Mouse (Mus musculus) mature B cell (primary cell): ENCODE data around the gene Gfi1.

Experiments used
- in situ Hi-C: fragments of 300-500 bp; cut with MboI; formaldehyde crosslinking; loops from 2 replicates; pipeline ENCODE4 v1.14.3; 2019

Gfi1 gene

DNA sequence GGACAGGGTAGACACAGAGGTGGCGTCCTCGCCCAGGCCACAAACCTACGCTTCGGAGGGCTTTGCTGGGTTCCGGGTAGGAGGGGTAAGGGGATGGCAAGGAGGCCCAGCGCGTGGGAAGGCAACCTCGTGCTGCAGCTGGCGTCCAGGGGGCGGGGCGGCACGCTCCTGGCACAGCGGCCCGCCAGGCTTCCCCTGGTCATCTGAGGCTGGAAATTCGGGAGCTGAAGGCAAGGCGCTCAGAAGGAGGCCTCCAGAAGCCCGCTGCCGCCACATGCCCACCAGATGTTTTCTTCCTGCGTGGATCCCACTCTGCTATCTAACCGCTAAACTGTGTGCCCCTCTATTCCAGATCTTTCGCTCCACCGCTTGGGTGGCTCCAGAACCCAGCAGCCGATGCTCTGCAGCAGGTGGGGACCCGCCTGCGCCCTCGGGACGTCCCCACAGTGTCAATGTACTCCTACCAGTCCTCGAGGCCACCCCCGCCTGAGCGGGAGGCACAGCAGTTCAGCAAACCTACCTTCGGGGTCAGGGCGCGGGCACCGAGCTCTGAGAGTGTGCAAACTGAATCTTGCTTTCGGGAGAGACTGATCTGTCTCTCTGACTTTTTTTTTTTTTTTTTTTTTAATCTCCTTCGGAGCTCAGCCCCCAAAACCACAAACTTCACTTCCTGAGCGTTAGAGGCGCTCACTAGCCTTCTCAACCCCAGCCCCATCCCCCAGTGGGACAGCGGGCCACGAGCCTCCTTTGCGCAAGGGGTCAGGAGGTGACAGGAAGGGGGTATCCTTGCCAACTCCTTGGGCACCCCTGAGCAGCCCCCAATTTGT, at the start of gene Gfi1:
Gfi1 (minus strand) TSS at position 602 of the 827 bp plus-strand sequence.
- in situ Hi-C loops: no loop called here

DNA sequence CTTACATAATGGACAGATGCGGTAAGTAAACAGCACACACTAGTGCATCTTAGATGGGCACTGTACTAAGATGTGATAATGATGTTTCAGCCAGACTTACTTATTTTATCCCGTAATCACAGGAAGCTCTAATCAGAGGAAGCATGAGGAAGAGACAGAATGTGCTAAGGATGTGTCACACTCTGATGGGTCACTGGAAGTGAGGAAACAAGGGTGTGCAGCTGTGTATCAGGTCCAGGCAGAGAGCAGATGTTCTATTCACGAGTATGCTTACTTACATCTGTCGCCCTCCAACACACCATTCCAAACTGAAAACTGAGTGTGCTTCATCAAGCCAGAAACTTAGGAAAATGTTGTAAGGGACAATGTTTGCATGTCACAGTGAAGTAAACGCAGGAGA, 46.2 kb upstream of the Gfi1 start:
- in situ Hi-C loops: no loop called here

DNA sequence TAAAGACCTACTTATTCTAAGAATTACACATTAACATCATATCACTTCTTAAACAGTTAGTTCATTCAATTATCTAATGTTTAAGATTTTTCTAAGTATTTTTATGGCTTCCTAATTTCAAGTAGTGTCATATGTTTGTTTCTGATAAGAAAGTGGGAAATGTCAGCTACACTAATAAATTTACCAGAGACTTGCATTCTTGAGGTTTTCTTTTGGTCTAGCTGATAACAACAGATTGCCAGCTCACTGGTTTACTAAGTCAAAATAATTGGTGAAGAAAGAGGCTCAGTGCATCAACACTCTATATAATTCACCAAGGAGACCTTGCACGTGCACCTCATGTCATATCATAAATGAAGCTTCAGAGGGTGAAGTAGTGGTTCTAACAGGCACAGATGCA, 42.4 kb upstream of the Gfi1 start:
- in situ Hi-C loops: no loop called here

DNA sequence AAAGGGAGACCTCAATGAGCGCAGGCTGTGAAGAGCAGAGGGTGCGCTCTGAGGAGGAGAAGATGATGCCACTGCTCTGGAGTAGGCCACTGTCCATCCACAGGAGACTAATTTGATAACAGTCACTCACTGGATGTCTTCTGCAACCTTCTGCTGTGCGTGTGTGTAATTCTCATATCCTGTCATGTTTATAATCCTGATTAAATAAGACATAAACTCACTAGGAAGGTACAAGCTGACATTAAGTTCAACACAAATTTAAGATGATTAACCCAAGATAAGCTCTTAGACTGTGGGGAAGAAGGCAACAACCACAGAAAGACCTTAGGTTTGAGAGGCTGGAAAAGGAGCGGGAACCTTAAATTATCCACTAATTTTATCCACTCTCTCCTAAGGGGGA, 40.1 kb upstream of the Gfi1 start:
- in situ Hi-C loops: no loop called here

DNA sequence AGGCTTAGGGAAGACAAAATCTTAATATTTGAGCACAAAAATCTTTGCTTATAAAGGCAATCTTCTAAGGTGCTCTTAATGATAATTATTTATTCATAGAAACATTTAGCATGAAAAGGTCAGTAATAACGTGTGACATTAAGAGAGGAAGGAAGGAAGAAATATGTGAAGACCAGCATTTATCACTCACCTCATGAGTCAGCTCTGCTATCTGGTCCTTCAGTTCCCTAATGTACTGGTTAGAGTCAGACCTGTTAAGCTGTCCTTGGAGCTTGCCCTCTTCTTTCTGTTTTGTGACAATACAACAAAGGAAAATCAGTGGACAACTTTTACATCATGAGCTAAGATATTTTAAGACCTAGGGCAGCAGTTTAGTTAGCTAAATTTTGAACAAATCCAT, 38.6 kb upstream of the Gfi1 start:
- in situ Hi-C loops: no loop called here

DNA sequence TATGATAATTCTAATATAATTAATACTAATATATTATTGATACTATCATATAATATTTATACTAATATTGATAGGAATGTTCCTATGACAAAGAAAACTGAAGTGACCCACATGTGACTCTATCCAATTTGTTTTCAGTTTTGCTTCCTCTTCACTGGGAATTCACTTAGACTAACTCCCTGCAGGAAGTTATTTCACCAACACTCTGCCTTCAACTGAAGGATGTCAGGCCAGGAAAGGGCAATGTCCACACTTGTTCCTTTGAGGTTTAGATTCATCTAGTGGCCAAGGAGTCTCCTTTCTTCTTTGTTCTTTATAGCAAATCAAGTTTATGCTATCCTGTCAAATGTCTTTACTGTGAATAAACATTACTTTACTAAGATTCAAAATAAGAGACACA, 37.8 kb upstream of the Gfi1 start:
- in situ Hi-C loops: no loop called here

DNA sequence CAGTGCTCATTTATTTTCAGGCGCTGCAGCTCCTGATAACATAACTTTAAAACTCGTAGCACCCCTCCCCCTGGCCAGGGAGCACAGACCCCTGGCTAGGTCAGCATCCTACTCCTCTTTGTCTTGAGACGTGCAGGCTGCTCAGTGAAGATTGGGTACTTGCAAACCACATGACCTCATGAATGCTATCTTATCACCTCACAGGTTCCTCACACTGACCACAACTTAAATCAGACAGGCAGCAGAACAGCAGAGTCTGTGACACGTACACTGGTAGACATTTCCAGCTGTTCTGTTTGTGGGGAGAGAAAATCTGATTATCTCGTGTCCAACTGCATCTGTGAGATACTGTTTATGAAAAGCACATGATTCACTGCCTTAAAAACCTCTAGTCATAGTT, 33.3 kb upstream of the Gfi1 start:
- in situ Hi-C loops: no loop called here

DNA sequence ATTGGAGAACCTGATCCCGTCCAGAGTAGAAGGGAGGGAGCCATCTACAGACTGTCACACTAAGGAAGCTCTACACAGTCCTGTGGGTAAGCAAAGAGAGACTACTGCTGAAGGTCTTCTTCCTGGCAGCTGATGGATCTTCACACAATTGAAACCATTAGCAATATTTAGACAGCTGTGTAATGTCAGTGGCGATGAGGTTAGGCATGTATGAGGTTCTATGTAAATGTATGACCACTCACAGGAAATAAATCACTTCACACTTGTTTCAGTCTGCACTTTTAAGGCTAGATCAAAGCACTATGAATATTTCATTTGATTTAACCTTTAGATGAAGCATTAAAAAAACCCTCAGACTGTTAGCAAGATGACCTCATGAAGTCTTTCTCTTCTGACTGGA, 30.2 kb upstream of the Gfi1 start:
- in situ Hi-C loops: no loop called here

DNA sequence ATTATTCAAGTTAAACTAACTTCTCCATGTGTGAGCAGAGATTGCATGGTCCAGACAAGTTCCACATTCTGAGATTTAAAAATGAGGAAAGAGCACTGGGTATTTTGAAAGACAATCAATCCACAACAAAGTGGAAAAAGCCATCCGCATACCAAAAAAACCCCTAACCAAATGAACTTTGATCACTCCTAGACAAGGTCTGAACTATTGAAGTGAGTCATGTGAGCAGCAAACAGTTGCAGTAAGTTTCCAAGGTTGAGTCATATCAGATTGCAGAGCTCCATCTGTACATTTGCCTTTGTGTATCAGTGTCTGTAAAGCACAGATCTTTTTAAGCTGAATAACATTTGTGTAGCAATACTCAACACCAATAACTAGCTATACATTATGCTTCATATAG, 28.9 kb upstream of the Gfi1 start:
- in situ Hi-C loops: no loop called here

DNA sequence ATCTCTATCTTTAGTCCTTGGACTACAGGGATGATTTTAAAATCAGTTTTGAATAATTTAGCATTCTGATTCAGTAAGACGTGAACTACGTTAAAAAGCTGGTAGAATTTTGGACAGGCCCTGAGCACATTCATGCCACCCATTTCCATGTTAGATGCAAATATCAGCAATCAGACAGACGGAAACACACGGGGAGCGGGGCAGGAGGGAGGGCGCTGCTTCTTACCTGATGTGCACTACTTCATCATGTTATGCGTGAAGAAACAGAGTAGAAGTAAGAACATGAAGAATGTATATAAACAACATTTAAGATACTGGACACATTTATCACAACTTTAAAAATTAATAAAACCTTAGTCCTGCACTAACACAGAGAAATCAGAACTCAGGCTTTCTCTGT, 27.8 kb upstream of the Gfi1 start:
- in situ Hi-C loops: no loop called here

DNA sequence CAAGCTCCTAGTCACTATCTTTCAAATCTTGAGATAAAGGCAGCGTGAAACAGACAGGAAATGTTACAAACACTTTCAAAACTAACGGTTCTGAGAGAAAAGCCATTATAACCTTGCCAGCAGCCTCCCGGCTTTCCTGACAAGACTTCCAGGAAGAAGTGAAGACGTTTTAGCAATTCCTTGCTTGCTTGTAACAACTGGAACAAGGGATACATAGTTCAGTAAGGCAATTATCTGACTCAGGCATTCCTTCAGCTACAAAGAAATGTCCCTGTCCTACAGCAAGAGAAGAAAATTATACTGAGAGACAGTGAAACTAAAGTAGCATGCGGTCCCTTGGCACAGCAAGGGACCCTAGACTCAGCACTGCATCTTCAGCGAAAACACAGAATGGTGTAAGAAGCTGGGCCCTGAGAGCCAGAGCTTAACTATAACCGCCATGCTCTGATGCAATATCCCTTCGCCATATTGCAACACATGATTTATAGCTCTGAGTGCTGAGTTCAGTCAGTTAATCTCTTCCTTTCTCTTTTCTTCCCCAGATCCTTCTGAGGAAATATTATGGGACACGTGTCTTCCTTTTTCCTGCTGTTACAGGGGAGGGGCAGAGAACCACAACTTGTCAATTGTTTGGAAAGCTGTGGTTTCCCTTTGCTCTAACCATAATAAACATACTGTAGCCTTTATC, 23.5 kb upstream of the Gfi1 start:
- in situ Hi-C loops: no loop called here

DNA sequence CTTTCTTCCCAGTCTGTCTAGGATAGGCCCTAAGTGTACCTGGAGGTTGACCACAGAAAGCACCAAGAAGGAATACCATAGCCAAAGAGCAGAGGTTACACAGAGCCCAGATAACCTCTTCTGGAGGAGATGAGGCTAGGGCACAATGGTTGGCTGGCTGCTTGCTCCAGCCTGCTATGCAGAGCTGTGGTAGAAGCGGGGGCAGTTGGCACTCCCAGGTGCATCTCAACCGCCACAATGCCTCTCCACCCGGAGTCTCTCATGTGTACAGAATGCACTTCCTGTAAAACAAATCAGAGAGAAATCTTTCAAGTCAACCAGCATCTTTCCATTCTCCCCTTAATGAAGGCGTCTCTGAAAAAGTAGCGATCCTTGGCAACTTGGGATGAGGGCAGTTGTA, 13.2 kb upstream of the Gfi1 start:
- in situ Hi-C loops: no loop called here

DNA sequence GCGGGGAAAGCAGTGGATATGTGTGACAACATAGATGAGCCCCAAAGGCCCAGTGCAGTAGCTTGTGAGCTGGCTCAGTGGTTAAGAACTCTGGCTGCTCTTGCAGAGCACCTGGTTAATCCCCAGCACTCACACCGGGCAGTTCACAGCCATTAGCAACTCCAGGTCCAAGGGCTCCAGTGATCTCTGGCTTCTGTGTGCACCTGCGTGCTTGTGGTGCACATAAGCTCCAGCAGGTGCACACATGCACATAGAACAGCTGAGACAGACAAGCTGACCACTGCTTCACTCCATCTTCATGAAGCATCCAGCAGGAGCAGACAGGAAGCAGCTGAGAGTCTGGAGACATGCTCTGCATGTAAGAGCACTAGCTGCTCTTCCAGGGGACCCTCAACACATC, 12.5 kb upstream of the Gfi1 start:
- in situ Hi-C loops: no loop called here

DNA sequence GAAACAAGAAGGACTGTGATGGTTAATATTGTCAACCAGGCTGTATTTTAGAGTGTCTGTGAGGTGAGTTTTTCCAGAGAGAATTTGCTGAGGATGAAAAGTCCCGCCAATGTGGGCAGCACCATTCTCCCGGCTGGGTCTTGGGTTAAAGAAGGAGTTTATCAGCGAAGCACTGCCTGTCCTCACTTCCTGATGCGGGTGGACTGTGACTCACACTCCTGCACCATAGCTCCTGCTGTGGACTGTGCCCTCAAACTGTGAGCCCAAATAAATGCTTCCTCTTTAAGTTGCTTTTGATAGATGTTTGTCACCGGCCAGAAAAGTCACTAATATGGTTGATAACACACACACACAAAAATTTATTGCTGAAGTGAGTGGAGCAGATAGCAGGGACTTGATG, 10.3 kb upstream of the Gfi1 start:
- in situ Hi-C loops: no loop called here

DNA sequence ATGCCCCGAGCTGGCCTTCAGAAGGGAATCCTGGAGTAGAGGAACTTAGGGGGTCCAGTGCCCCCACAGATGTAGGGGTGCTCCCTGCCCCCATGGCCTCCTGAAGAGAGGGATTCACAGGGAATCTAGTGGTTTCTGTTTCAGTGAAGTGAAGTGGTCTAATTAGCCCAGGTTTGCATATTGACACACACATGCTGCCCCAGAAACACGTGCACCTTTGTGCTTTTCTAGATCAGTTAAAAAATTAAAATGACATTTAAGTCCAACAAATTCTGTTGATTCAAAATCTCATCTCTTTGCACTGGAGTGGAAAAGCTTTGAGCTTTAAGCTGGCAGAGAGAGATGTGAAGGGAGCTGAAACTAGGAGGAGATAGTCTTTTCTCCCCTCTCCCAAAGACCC, 6.0 kb upstream of the Gfi1 start:
- in situ Hi-C loops: no loop called here

DNA sequence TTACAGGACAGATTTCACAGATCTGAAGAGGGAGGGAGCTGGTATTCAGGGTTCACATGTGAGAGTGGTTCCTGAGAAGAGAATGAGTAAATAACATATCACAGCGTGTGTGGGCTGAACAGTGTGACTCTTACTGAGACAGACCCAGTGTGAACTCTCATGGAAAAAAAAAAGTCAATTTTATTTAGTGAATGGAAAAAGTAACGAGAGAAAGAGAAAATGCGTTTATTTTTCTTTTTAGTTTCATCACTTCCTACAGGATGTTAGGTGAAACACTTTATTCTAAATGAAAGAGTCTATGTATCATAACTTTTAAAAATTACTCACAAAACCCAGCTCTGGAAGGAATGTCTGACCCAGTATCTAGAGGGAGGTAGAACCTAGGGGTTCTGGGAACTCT, 5.6 kb upstream of the Gfi1 start:
- in situ Hi-C loops: no loop called here

DNA sequence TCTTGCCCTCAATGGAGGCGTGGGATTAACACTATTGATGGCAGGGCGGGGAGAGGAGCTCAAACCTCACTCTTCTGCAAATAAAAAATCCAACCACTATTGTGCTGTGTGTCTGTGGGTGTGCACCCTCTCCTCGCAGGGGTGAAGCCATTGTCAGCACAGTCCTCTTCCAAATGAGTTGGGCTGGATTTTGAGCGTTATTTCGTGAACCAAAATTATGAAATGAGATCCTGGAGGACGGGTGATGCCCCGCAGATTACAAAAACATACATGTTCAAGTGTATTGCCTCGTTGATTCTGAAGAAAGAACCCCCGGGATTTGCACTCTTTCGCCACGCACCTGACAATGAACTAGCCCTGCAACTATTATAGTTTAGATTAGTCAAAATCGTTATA, 1.2 kb upstream of the Gfi1 start:
- in situ Hi-C loops: no loop called here

DNA sequence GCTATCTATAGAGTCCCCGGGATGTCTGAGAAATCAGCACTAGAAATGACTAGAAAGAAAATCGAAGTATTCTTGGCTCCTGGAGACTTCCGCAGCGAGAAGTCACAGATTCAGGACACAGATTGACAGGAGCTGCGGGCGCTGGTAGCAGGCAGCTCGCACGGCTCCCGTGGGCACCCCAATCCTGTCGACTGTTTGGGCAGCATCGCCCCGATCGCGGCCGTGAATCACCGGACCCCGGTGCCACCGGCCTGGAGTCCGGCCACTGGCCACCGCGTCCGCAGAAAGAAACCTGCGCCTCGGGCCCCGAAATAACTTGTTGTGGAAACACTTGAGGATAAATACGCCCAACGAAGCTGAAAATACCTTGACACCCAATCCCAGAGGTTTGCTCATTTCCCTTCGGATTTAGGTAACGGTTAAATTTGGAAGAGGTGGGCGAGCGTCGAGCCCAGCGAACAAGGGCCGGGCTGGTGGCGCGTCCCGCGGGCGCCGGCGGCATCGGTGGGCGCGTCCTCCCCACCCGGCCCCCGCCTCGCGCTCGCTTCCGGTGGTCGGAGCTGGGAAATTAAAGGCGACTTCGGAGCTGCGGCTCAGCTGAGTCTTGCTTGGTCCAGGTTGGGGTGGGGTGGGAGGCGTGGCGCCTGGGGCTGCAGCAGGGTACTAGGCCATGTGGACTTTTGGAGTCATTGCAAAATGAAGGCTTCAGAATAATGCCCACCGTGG, 608 bp upstream of the Gfi1 start:
- in situ Hi-C loops: no loop called here

DNA sequence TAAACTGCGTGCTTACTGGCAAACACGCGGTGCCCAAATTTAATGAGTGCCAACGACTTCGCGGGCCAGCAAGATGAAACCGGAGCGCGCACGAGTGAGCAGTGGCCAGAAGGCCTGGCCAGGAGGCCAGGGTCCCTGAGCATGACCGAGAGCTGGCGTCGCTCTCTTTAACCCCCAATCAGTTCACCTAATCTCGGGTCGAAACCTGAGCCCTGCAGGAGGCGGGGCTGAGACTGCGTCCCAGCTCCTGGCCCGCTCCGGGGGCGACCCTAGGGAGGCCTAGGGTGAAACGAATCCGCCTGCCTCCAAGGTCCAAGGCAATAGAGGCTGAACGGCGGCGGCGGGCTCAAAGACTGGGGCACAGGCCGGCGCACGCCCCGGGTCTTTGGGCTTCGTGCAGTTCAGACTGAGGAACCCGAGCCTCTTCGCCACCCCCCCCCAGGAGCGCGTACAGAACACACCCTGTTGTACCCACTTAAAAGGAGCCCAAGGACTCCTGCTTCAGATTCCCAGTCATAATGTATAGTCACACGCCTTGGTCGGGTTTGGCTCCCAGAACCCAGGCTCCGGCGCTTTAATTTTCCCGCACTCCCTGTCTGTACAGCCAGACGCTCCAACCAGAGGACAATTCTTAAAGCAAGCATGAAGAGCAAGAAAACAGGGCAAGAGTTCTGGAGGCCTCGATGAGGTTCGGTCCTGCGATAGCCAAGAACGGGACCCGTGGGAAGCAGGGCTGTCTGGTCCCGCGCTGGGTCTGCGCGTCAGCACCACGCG, 988 bp downstream of the Gfi1 start:
- in situ Hi-C loops: no loop called here

DNA sequence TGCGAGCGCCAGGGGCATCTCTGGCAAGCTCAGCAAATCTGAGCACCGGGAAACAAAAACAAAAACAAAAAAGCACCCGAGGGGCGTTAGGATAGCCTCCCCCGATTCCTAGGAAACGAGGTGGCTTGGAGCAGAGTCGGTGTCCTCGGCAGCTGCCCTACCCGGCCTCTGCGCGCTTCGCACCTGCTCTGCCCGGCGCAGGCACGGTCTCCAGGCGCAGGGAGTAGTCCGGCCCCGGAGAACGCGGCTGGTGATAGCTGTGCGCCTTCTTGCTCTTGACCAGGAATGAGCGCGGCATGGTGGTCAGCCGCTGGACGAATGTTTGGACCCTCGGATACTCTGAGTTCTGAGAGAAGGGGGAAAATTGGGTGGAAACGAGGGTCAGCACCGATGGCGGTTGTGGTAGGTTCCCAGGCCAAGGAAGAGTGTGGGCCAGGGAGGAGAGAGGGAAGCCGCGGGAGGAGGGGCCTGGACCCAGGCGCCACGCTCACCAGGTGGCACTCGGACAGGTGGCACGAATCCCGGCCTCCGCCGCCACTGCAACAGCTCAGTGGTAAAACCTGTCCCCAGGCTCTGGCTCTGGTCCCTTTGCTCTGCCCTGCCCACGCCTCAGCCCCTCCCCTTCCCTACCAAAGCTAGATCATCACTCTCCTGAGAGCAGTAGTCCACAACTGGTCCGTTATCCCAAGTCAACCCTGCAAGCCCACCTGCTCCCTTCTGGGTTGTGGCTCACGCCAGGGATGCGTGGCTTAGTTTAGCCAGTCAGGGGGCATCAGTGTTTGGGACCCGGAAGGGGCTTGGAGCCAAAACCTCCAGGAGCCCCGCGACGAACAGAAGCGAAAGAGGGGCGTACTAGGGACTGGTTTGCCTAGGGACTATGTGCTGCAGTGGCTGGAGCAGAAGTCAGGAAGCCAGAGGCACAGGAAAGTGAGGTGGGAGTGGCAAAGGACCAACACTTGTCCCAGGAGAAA, 2.0 kb downstream of the Gfi1 start:
- in situ Hi-C loops: no loop called here
